Mouse (Mus musculus) liver, embryonic 12.5 days (tissue): Measurements from ENCODE around the gene Kcnq1. TPM values are rescaled to one million over a fixed set of nuclear protein-coding genes. Genes with fewer than 3 reads are reported as not detected.
A peak's percentile ranks its signal among the peaks of the same experiment; 100 is the strongest.

Source experiments
- ATAC-seq: fragments of 200-750 bp; cut with Nextera tagmentation; 2 replicates; pipeline ENCODE4 v1.8.0; 2017; ENCODE audit warnings: moderate number of reproducible peaks, mild to moderate bottlenecking, moderate library complexity
- H3K27ac ChIP-seq: fragments of 300-500 bp; sonication (generic); 2 replicates; pipeline ENCODE4 v1.5.1; 2016; ENCODE audit warnings: mild to moderate bottlenecking
- H3K27me3 ChIP-seq: fragments of 300-500 bp; sonication (generic); replicated peaks from 2 replicates; pipeline ENCODE4 v1.6.1; 2016; ENCODE audit warnings: mild to moderate bottlenecking, moderate library complexity
- H3K36me3 ChIP-seq: fragments of 300-500 bp; sonication (generic); 2 replicates; pipeline ENCODE4 v1.6.1; 2016; ENCODE audit warnings: mild to moderate bottlenecking, moderate library complexity
- H3K4me1 ChIP-seq: fragments of 300-500 bp; sonication (generic); 2 replicates; pipeline ENCODE4 v1.6.1; 2016
- H3K4me2 ChIP-seq: fragments of 300-500 bp; sonication (generic); 2 replicates; pipeline ENCODE4 v1.6.1; 2016; ENCODE audit warnings: mild to moderate bottlenecking, moderate library complexity
- H3K4me3 ChIP-seq: fragments of 300-500 bp; sonication (generic); 2 replicates; pipeline ENCODE4 v1.5.1; 2016; ENCODE audit warnings: mild to moderate bottlenecking, moderate library complexity
- H3K9ac ChIP-seq: fragments of 300-500 bp; sonication (generic); 2 replicates; pipeline ENCODE4 v1.6.1; 2016; ENCODE audit warnings: mild to moderate bottlenecking, moderate library complexity
- H3K9me3 ChIP-seq: fragments of 300-500 bp; sonication (generic); replicated peaks from 2 replicates; pipeline ENCODE4 v1.6.1; 2016; ENCODE audit warnings: mild to moderate bottlenecking, moderate library complexity
- WGBS: fragments of 180-500 bp; shearing (Covaris S2); methylation state at CpG from one replicate; pipeline ENCODE4 v1.1.7; 2016; ENCODE audit not compliant: insufficient replicate concordance; 5-methylcytosine and 5-hydroxymethylcytosine counted together
- polyA plus RNA-seq: library from polyadenylated mRNA; unstranded; fragments of >200 nt; fragmentation: Nextera tagmentation; extraction: Ambion mirVana; gene quantifications from 2 replicates; pipeline ENCODE4 v1.2.1, GENCODE M21; 2016

Gene Kcnq1
- polyA plus RNA-seq, 1 experiment from 2014 or later: 0.21 TPM

- Histone ChIP-seq H3K36me3 (peaks cover 59% of the 10 kb centered on the region), H3K9me3 (no peaks in the 10 kb centered on the region), H3K4me1 (peaks cover 27% of the 10 kb centered on the region), H3K4me2 (peak within 1 kb of the TSS; percentile 96), H3K27me3 (no peaks in the 10 kb centered on the region), H3K4me3 (peak within 1 kb of the TSS; percentile 84), H3K27ac (peak within 1 kb of the TSS; percentile 76), H3K9ac (peak within 1 kb of the TSS; percentile 88)
- peak; percentile 95 for ATAC-seq
- WGBS: 2% methylated on average over 51 of the region's 51 CpGs
These were observed 37.1 kb upstream of the Kcnq1 start, which contains the start of gene Tssc4 for GRCm38 (mm10) chr7:143068882-143069591. TSS of gene Tssc4 (plus strand) at chr7:143069249.

GRCm38 (mm10) chr7:143069751-143070400, 36.3 kb upstream of the Kcnq1 start:
- H3K4me1 ChIP-seq: peaks cover 27% of the 10 kb centered on the region
- peak; percentile 10 for ATAC-seq

GRCm38 (mm10) chr7:143070506-143071070, 35.6 kb upstream of the Kcnq1 start:
- Histone ChIP-seq H3K4me2 (peak overlapping the region; percentile 96), H3K4me1 (peaks cover 27% of the 10 kb centered on the region), H3K9me3 (no peaks in the 10 kb centered on the region), H3K4me3 (peak overlapping the region; percentile 84), H3K9ac (peak overlapping the region; percentile 88), H3K27me3 (no peaks in the 10 kb centered on the region), H3K36me3 (peaks cover 44% of the 10 kb centered on the region), H3K27ac (no peak overlapping the region)
- 87% methylated on average over 10 of the region's 10 CpGs for WGBS
- no peak for ATAC-seq

More at GRCm38 (mm10) chr7:143069751-143070400, 36.3 kb upstream of the Kcnq1 start:
- peaks cover 51% of the 10 kb centered on the region for H3K36me3 ChIP-seq
- H3K27me3 ChIP-seq: no peaks in the 10 kb centered on the region
- H3K4me3 ChIP-seq: peak overlapping the region; percentile 84
- peak overlapping the region; percentile 88 for H3K9ac ChIP-seq
- 12% methylated on average over 30 of the region's 30 CpGs for WGBS
- no peaks in the 10 kb centered on the region for H3K9me3 ChIP-seq
- H3K4me2 ChIP-seq: peak overlapping the region; percentile 96
- peak overlapping the region; percentile 76 for H3K27ac ChIP-seq

GRCm38 (mm10) chr7:143072605-143073004, 33.6 kb upstream of the Kcnq1 start:
- no peaks in the 10 kb centered on the region for H3K9me3 ChIP-seq
- no peak for ATAC-seq
- peaks cover 23% of the 10 kb centered on the region for H3K36me3 ChIP-seq
- 68% methylated on average over 5 of the region's 5 CpGs for WGBS
- H3K9ac ChIP-seq: no peak overlapping the region
- H3K4me3 ChIP-seq: no peak overlapping the region
- H3K4me2 ChIP-seq: no peak overlapping the region
- no peaks in the 10 kb centered on the region for H3K27me3 ChIP-seq
- H3K27ac ChIP-seq: no peak overlapping the region
- peaks cover 27% of the 10 kb centered on the region for H3K4me1 ChIP-seq

- Histone ChIP-seq H3K9ac (no peak overlapping the region), H3K27me3 (no peaks in the 10 kb centered on the region), H3K4me3 (no peak overlapping the region), H3K4me1 (peaks cover 24% of the 10 kb centered on the region), H3K36me3 (peaks cover 19% of the 10 kb centered on the region), H3K27ac (no peak overlapping the region), H3K9me3 (no peaks in the 10 kb centered on the region), H3K4me2 (no peak overlapping the region)
- WGBS: 63% methylated on average over 1 of the region's 1 CpGs
- no peak for ATAC-seq
These were observed 33.1 kb upstream of the Kcnq1 start for GRCm38 (mm10) chr7:143073086-143073485.

- no peaks in the 10 kb centered on the region for H3K9me3 ChIP-seq
- H3K27ac ChIP-seq: no peak overlapping the region
- H3K27me3 ChIP-seq: no peaks in the 10 kb centered on the region; the same call in 1 of the 2 replicates
- no peak overlapping the region for H3K4me2 ChIP-seq
- no peak overlapping the region for H3K4me3 ChIP-seq
- no peak for ATAC-seq
- WGBS: 53% methylated on average over 5 of the region's 5 CpGs
- H3K9ac ChIP-seq: no peak overlapping the region
- H3K4me1 ChIP-seq: peaks cover 9% of the 10 kb centered on the region
- peaks cover 12% of the 10 kb centered on the region for H3K36me3 ChIP-seq
These were observed 30.8 kb upstream of the Kcnq1 start for GRCm38 (mm10) chr7:143075394-143075793.

- Histone ChIP-seq H3K4me3 (no peak overlapping the region), H3K4me2 (no peak overlapping the region), H3K9ac (no peak overlapping the region), H3K9me3 (no peaks in the 10 kb centered on the region), H3K27me3 (peaks cover under 1% of the 10 kb centered on the region; the same call in 1 of the 2 replicates), H3K36me3 (no peaks in the 10 kb centered on the region), H3K4me1 (peaks cover 7% of the 10 kb centered on the region), H3K27ac (no peak overlapping the region)
- 75% methylated on average over 2 of the region's 2 CpGs for WGBS
- ATAC-seq: no peak
These were observed 28.8 kb upstream of the Kcnq1 start for GRCm38 (mm10) chr7:143077351-143077750.

GRCm38 (mm10) chr7:143082024-143082423, 24.1 kb upstream of the Kcnq1 start:
- peaks cover 8% of the 10 kb centered on the region for H3K4me1 ChIP-seq
- 33% methylated on average over 6 of the region's 6 CpGs for WGBS
- no peak overlapping the region for H3K27ac ChIP-seq
- no peak overlapping the region for H3K9ac ChIP-seq
- no peaks in the 10 kb centered on the region for H3K9me3 ChIP-seq
- H3K4me2 ChIP-seq: no peak overlapping the region
- no peaks in the 10 kb centered on the region for H3K36me3 ChIP-seq
- H3K27me3 ChIP-seq: peaks cover 25% of the 10 kb centered on the region
- ATAC-seq: no peak; the same call in 1 of the 2 replicates
- no peak overlapping the region for H3K4me3 ChIP-seq

GRCm38 (mm10) chr7:143083708-143084107, 22.5 kb upstream of the Kcnq1 start:
- WGBS: 37% methylated on average over 2 of the region's 2 CpGs
- Histone ChIP-seq H3K9ac (no peak overlapping the region), H3K27me3 (peaks cover 28% of the 10 kb centered on the region)

GRCm38 (mm10) chr7:143086366-143086765, 19.8 kb upstream of the Kcnq1 start:
- no peak overlapping the region for H3K4me3 ChIP-seq
- no peak for ATAC-seq

More at GRCm38 (mm10) chr7:143083708-143084107, 22.5 kb upstream of the Kcnq1 start:
- no peak overlapping the region for H3K4me2 ChIP-seq
- no peaks in the 10 kb centered on the region for H3K9me3 ChIP-seq
- no peak overlapping the region for H3K4me3 ChIP-seq
- H3K36me3 ChIP-seq: no peaks in the 10 kb centered on the region
- H3K27ac ChIP-seq: no peak overlapping the region
- H3K4me1 ChIP-seq: peaks cover 8% of the 10 kb centered on the region
- ATAC-seq: no peak

GRCm38 (mm10) chr7:143087070-143087579, 19.0 kb upstream of the Kcnq1 start:
- peaks cover 4% of the 10 kb centered on the region for H3K4me1 ChIP-seq
- no peak overlapping the region for H3K9ac ChIP-seq
- H3K4me3 ChIP-seq: no peak overlapping the region
- 52% methylated on average over 4 of the region's 4 CpGs for WGBS
- no peaks in the 10 kb centered on the region for H3K36me3 ChIP-seq
- no peak overlapping the region for H3K27ac ChIP-seq
- no peaks in the 10 kb centered on the region for H3K9me3 ChIP-seq
- ATAC-seq: peak; percentile 21; the same call in 1 of the 2 replicates
- no peak overlapping the region for H3K4me2 ChIP-seq
- H3K27me3 ChIP-seq: peaks cover 47% of the 10 kb centered on the region

More at GRCm38 (mm10) chr7:143086366-143086765, 19.8 kb upstream of the Kcnq1 start:
- no peaks in the 10 kb centered on the region for H3K36me3 ChIP-seq
- 40% methylated on average over 2 of the region's 2 CpGs for WGBS
- no peak overlapping the region for H3K4me2 ChIP-seq
- peaks cover 41% of the 10 kb centered on the region for H3K27me3 ChIP-seq
- H3K9me3 ChIP-seq: no peaks in the 10 kb centered on the region
- H3K27ac ChIP-seq: no peak overlapping the region; the same call in 1 of the 2 replicates
- H3K4me1 ChIP-seq: peaks cover 8% of the 10 kb centered on the region
- H3K9ac ChIP-seq: no peak overlapping the region

GRCm38 (mm10) chr7:143093847-143094246, 12.3 kb upstream of the Kcnq1 start:
- Histone ChIP-seq H3K27me3 (peaks cover 57% of the 10 kb centered on the region), H3K27ac (no peak overlapping the region), H3K9ac (no peak overlapping the region), H3K4me1 (no peaks in the 10 kb centered on the region), H3K36me3 (no peaks in the 10 kb centered on the region), H3K4me2 (no peak overlapping the region), H3K4me3 (no peak overlapping the region), H3K9me3 (no peaks in the 10 kb centered on the region)
- ATAC-seq: no peak
- WGBS: 58% methylated on average over 3 of the region's 3 CpGs
